In the genomic region with DNA sequence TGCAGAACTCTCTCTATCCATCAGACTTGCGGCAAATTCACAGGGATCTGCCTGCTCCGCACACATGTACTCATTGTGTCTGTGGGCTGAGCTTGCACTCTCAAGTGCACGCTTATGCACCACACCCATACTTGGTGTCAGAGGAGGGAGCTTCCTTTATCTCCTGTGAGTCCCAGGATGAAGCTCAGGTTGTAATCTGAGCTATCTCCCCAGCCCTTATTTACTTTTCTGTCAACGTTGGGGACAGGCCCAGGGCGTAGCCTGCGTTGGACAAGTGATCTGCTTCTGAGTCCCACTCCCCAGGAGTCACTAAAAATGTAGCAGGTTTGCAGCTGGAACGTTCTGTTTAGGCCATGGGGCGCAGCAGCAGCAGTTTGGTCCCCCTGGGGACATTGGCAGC, we compare ENCODE assay signal across 25 mouse cellular contexts. TPM values are rescaled to one million over a fixed set of nuclear protein-coding genes. Genes with fewer than 3 reads are reported as not detected.
DNase-seq lines count a peak whose midpoint lies in the region; ATAC-seq and TF ChIP-seq lines count a peak whose summit lies in the region.
"Had no signal": no experiment of that assay in that cellular context is flagged by ENCODE, and none has a peak within 500 bp of the region (broad histone marks: within the 10 kb centered on the region; RNA-seq: fewer than 3 reads in every experiment).

No protein-coding gene starts in this region.

- ATAC-seq in liver, postnatal 0 days: no peak
- peak; percentile 73; the same call in 1 of the 2 replicates for ATAC-seq in liver, embryonic 14.5 days (ENCODE audit: insufficient read depth)
- ATAC-seq in megakaryocyte progenitor cell, adult 5-6 weeks (replicated peaks; ENCODE audit: poor library complexity): peak; percentile 52
- ATAC-seq: forebrain, embryonic 13.5 days; forebrain, embryonic 16.5 days; hindbrain, embryonic 16.5 days; Patski had no signal

- no peak for TF ChIP-seq EP300 in liver, postnatal 0 days (IDR thresholded peaks at IDR 0.05; ENCODE audit: low read depth)
- TF ChIP-seq EP300 in liver, embryonic 14.5 days (IDR thresholded peaks at IDR 0.05; ENCODE audit: low read depth): no peak

- intact Hi-C loops in left cerebral cortex, adult 2 months (cut with DNase I): no loop called here

- no peaks in the 10 kb centered on the region for H3K27me3 ChIP-seq in liver, postnatal 0 days (ENCODE audit: insufficient read depth, low read length)
- no peaks in the 10 kb centered on the region for H3K27me3 ChIP-seq in liver, embryonic 14.5 days (ENCODE audit: control insufficient read depth, insufficient read depth, low read length)
- H3K27me3 ChIP-seq: CH12.LX; forebrain, embryonic 13.5 days; hindbrain, embryonic 13.5 days; Patski had no signal

- H3K4me1 ChIP-seq in liver, postnatal 0 days (ENCODE audit: insufficient read depth): no peaks in the 10 kb centered on the region
- peaks cover 0 to 6% of the 10 kb centered on the region in 2 experiments; a peak in 2 of 4 replicates for H3K4me1 ChIP-seq in liver, embryonic 14.5 days (replicated peaks; ENCODE audit: control insufficient read depth in 2 of 2, insufficient read depth in 2 of 2, low read length in 1 of 2)
- H3K4me1 ChIP-seq: forebrain, embryonic 10.5 days; hindbrain, embryonic 10.5 days had no signal

- no peak overlapping the region for H3K4me2 ChIP-seq in liver, postnatal 0 days (ENCODE audit: low read depth, low read length)
- H3K4me2 ChIP-seq in liver, embryonic 14.5 days (ENCODE audit: low read depth): no peak overlapping the region
- H3K4me2 ChIP-seq: forebrain, embryonic 13.5 days; heart, embryonic 11.5 days; hindbrain, embryonic 13.5 days had no signal

- DNase-seq in liver: peak; percentile 29
- no peak for DNase-seq in liver, postnatal 0 days
- DNase-seq in liver, embryonic 14.5 days (ENCODE audit: low read depth in 3 of 3, low spot score in 3 of 3): no peak
- no peak for DNase-seq in left cerebral cortex, adult 2 months (ENCODE audit: extremely low spot score in 1 of 2, low spot score in 2 of 2)
- DNase-seq in adrenal gland, adult 18-20 months (ENCODE audit: low spot score in 2 of 2): no peak
- no peak for DNase-seq in cerebellum, adult 8-10 months
- DNase-seq: adrenal gland, adult 2 months; adrenal gland, postnatal 25 days; B cell, adult 2 months; cerebellum, adult 11-12 months; cerebellum, adult 9-10 months; cerebellum, postnatal 14 days; gastrocnemius, postnatal 10 days; gastrocnemius, postnatal 36 days; heart, adult 11 months had no signal

- peaks cover 23% of the 10 kb centered on the region for H3K36me3 ChIP-seq in liver, postnatal 0 days (replicated peaks; ENCODE audit: insufficient read depth, low read length)
- H3K36me3 ChIP-seq in liver, embryonic 14.5 days (replicated peaks; ENCODE audit: control insufficient read depth, insufficient read depth, low read depth): no peaks in the 10 kb centered on the region

- no peak overlapping the region for H3K27ac ChIP-seq in liver, postnatal 0 days (ENCODE audit: low read depth)
- no peak overlapping the region for H3K27ac ChIP-seq in liver, embryonic 14.5 days
- no peak overlapping the region for H3K27ac ChIP-seq in left cerebral cortex, adult 2 months
- H3K27ac ChIP-seq: forebrain, embryonic 10.5 days; forebrain, embryonic 13.5 days; hindbrain, embryonic 10.5 days; hindbrain, embryonic 13.5 days had no signal

- H3K9me3 ChIP-seq in liver, postnatal 0 days (ENCODE audit: low read length): peaks cover 6% of the 10 kb centered on the region; the same call in 1 of the 2 replicates
- H3K9me3 ChIP-seq in liver, embryonic 14.5 days (ENCODE audit: control insufficient read depth, low read length): no peaks in the 10 kb centered on the region
- H3K9me3 ChIP-seq: hindbrain, embryonic 13.5 days had no signal

- no peak overlapping the region for H3K9ac ChIP-seq in liver, postnatal 0 days (replicated peaks)
- no peak overlapping the region for H3K9ac ChIP-seq in liver, embryonic 14.5 days (replicated peaks)
- H3K9ac ChIP-seq: forebrain, embryonic 13.5 days; hindbrain, embryonic 13.5 days had no signal

- no peak for TF ChIP-seq CTCF in liver, postnatal 0 days (IDR thresholded peaks at IDR 0.05; ENCODE audit: low read depth)
- no peak for TF ChIP-seq CTCF in liver, embryonic 14.5 days (IDR thresholded peaks at IDR 0.05; ENCODE audit: low read depth)
- TF ChIP-seq CTCF in left cerebral cortex, adult 2 months (IDR thresholded peaks at IDR 0.05): no peak

- no peak overlapping the region for H3K4me3 ChIP-seq in liver, postnatal 0 days (ENCODE audit: low read depth, low read length)
- no peak overlapping the region for H3K4me3 ChIP-seq in liver, embryonic 14.5 days (ENCODE audit: insufficient read depth in 1 of 2, low read depth in 2 of 2, low read length in 2 of 2)
- H3K4me3 ChIP-seq in left cerebral cortex, adult 2 months: no peak overlapping the region
- H3K4me3 ChIP-seq: forebrain, embryonic 10.5 days; forebrain, embryonic 13.5 days; hindbrain, embryonic 10.5 days; hindbrain, embryonic 13.5 days had no signal

- 58% methylated on average over 8 of the region's 8 CpGs for WGBS in liver, postnatal 0 days (ENCODE audit: insufficient replicate concordance)
- 42% methylated on average over 8 of the region's 8 CpGs for WGBS in liver, embryonic 14.5 days (ENCODE audit: insufficient replicate concordance)

RNA-seq across cellular contexts. Expression of a gene that starts 7.8 kb away (rescaled TPM):
- 2.1 and 2.2 TPM in 2 replicates for polyA plus RNA-seq in liver, postnatal 0 days (2015; fragmentation: Nextera tagmentation; extraction: Ambion mirVana)
- polyA plus RNA-seq in liver, embryonic 14.5 days (2012; rRNA removed): 1.8 and 3.2 TPM in 2 replicates
- 2.2 and 2.4 TPM in 2 replicates for polyA plus RNA-seq in liver, embryonic 14.5 days (2014; fragmentation: Nextera tagmentation; extraction: Ambion mirVana)
- total RNA-seq in megakaryocyte progenitor cell, adult 5-6 weeks (2015): 3.0 and 3.3 TPM in 2 replicates
- 6.3 and 6.5 TPM in 2 replicates for total RNA-seq in megakaryocyte progenitor cell, adult 5-6 weeks (2017)
- total RNA-seq in left cerebral cortex, adult 2 months (2021): 10 to 100 TPM; 14.8 to 15.6 TPM
- total RNA-seq in adrenal gland, adult 18-20 months (2021): 10 to 100 TPM in 1 of 2 experiments, 1 to 10 TPM in 1; 6.6 to 10.5 TPM

RNA-seq across cellular contexts. Expression of a gene that starts 7.8 kb away (rescaled TPM):
- 0.46 and 0.72 TPM in 2 replicates for polyA plus RNA-seq in liver, postnatal 0 days (2015; fragmentation: Nextera tagmentation; extraction: Ambion mirVana)
- polyA plus RNA-seq in liver, embryonic 14.5 days (2012; rRNA removed): 0.09 and 0.21 TPM in 2 replicates
- 0.53 and 0.83 TPM in 2 replicates for polyA plus RNA-seq in liver, embryonic 14.5 days (2014; fragmentation: Nextera tagmentation; extraction: Ambion mirVana)
- 2.2 TPM in 2 replicates for total RNA-seq in megakaryocyte progenitor cell, adult 5-6 weeks (2015)
- 2.9 TPM in 2 replicates for total RNA-seq in megakaryocyte progenitor cell, adult 5-6 weeks (2017)
- total RNA-seq in left cerebral cortex, adult 2 months (2021): 1 to 10 TPM in 1 of 2 experiments, under 1 TPM in 1; 0.97 to 1.5 TPM
- 1 to 10 TPM; 3.9 to 5.3 TPM for total RNA-seq in adrenal gland, adult 18-20 months (2021)

RNA-seq across cellular contexts. Expression of a gene that starts 23.5 kb away (rescaled TPM):
- polyA plus RNA-seq in liver, postnatal 0 days (2015; fragmentation: Nextera tagmentation; extraction: Ambion mirVana): 9.2 and 11.2 TPM in 2 replicates
- polyA plus RNA-seq in liver, embryonic 14.5 days (2012; rRNA removed): 25.4 and 28.8 TPM in 2 replicates
- 19.9 and 22.6 TPM in 2 replicates for polyA plus RNA-seq in liver, embryonic 14.5 days (2014; fragmentation: Nextera tagmentation; extraction: Ambion mirVana)
- total RNA-seq in megakaryocyte progenitor cell, adult 5-6 weeks (2015): 80.1 and 106 TPM in 2 replicates
- 17.7 and 23.8 TPM in 2 replicates for total RNA-seq in megakaryocyte progenitor cell, adult 5-6 weeks (2017)
- 10 to 100 TPM; 72.7 to 74.0 TPM for total RNA-seq in left cerebral cortex, adult 2 months (2021)
- total RNA-seq in adrenal gland, adult 18-20 months (2021): 10 to 100 TPM; 61.8 to 62.5 TPM

RNA-seq across cellular contexts. Expression of a gene that starts 30.3 kb away (rescaled TPM):
- 9.3 and 10.1 TPM in 2 replicates for polyA plus RNA-seq in liver, postnatal 0 days (2015; fragmentation: Nextera tagmentation; extraction: Ambion mirVana)
- 19.6 and 21.1 TPM in 2 replicates for polyA plus RNA-seq in liver, embryonic 14.5 days (2012; rRNA removed)
- 16.9 and 17.7 TPM in 2 replicates for polyA plus RNA-seq in liver, embryonic 14.5 days (2014; fragmentation: Nextera tagmentation; extraction: Ambion mirVana)
- total RNA-seq in megakaryocyte progenitor cell, adult 5-6 weeks (2015): 44.6 and 57.1 TPM in 2 replicates
- 35.2 and 41.4 TPM in 2 replicates for total RNA-seq in megakaryocyte progenitor cell, adult 5-6 weeks (2017)
- total RNA-seq in left cerebral cortex, adult 2 months (2021): 10 to 100 TPM; 66.4 to 73.0 TPM
- total RNA-seq in adrenal gland, adult 18-20 months (2021): 10 to 100 TPM; 48.5 to 54.1 TPM

RNA-seq across cellular contexts. Expression of a gene that starts 40.9 kb away (rescaled TPM):
- 5.8 and 6.0 TPM in 2 replicates for polyA plus RNA-seq in liver, postnatal 0 days (2015; fragmentation: Nextera tagmentation; extraction: Ambion mirVana)
- polyA plus RNA-seq in liver, embryonic 14.5 days (2012; rRNA removed): 7.9 and 8.9 TPM in 2 replicates
- 4.1 and 4.3 TPM in 2 replicates for polyA plus RNA-seq in liver, embryonic 14.5 days (2014; fragmentation: Nextera tagmentation; extraction: Ambion mirVana)
- total RNA-seq in megakaryocyte progenitor cell, adult 5-6 weeks (2015): 27.3 and 40.7 TPM in 2 replicates
- 26.8 and 30.3 TPM in 2 replicates for total RNA-seq in megakaryocyte progenitor cell, adult 5-6 weeks (2017)
- total RNA-seq in left cerebral cortex, adult 2 months (2021): 10 to 100 TPM; 55.5 to 56.7 TPM
- total RNA-seq in adrenal gland, adult 18-20 months (2021): 10 to 100 TPM; 39.9 to 41.5 TPM
